Mouse (Mus musculus): Measurements from ENCODE around the gene 1700025C18Rik. TPM values are rescaled to one million over a fixed set of nuclear protein-coding genes. Genes with fewer than 3 reads are reported as not detected.

1700025C18Rik gene
- total RNA-seq, 2 experiments from 2014 or later = not detected

DNA sequence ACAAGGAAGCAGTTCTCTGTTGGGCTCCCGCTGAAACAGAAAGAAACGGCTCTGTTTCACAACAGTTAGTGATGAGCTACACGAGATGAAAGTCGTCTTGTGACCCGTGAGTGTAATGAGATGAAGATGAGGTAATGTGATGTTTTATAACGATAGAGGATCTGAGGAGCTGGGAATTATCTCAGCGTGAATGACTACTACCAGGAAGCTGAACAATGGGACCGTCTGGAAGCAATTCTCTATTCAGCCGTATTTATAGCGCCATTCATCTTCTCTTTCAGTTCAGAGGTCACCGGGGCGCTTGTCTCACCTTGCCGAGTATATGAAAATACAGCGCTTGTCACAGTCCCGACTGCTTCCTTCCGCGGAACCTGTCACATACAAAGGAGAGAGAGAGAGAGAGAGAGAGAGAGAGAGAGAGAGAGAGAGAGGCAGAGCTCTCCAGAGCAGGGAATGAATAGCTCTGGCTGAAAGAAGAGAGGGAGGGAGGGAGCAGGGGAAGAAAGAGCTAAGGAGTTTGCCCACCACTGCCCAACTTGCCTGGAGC is 47.4 kb downstream of the 1700025C18Rik start:
- ATAC-seq (ENCODE audit: poor library complexity, severe bottlenecking) = peak; percentile 51

DNA sequence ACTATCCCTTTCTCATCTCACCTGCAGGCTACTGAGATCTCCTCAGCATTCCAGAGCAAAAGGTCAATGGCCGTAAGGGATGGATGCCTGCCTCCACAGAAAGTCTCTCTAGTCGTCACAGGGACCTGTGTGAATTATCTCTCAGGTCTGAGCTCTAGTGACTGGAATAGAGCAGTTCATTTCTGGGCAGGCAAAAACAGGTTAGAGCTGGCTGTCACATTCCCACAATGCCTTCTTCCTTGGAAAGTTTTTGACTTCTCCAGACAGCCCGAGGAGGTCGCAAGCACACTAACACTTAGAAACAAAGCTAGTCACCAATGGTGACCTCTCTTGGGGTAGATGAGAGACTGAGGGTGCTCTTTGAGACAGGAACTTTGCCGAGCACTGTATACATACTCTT is 48.4 kb downstream of the 1700025C18Rik start:
- ATAC-seq (ENCODE audit: poor library complexity, severe bottlenecking) = no peak

DNA sequence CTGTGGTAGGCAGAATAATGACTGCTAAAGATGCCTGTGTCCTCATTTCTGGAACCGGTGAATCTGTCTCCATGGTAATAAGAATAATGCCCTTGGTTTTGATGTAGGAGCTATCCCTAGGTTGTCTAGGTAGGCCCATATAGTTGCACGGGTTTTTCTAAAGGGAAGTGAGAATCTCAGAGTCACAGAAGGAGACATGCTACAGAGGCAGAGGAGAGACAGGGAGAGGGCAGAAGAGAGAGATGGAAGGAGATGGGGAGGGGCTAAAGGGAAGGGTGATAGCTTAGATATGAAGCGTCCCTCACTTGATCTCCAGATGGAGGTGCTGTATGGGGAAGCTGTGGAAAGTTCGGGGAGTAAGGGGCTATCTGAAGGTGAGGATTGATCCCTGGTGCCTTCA is 53.1 kb downstream of the 1700025C18Rik start:
- ATAC-seq (ENCODE audit: poor library complexity, severe bottlenecking) = no peak

DNA sequence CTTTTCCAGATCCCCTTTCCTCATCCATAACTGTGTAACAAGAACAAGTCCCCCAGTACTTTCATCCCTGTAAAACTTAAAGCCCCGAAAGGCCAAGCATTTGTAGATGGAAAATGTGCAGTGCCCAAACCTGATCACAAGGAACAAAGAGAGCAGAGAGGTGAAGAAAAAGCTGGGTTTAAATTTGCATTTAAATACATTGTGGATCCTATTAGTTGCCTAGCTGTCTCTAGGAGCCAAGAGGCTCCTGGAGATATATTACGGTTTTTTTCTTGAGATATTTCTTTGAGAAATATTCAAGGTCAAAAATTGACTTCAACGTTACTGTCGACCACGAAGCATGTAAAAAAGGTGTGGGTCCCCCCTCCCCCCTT is 55.5 kb downstream of the 1700025C18Rik start:
- no peak for ATAC-seq (ENCODE audit: poor library complexity, severe bottlenecking)

DNA sequence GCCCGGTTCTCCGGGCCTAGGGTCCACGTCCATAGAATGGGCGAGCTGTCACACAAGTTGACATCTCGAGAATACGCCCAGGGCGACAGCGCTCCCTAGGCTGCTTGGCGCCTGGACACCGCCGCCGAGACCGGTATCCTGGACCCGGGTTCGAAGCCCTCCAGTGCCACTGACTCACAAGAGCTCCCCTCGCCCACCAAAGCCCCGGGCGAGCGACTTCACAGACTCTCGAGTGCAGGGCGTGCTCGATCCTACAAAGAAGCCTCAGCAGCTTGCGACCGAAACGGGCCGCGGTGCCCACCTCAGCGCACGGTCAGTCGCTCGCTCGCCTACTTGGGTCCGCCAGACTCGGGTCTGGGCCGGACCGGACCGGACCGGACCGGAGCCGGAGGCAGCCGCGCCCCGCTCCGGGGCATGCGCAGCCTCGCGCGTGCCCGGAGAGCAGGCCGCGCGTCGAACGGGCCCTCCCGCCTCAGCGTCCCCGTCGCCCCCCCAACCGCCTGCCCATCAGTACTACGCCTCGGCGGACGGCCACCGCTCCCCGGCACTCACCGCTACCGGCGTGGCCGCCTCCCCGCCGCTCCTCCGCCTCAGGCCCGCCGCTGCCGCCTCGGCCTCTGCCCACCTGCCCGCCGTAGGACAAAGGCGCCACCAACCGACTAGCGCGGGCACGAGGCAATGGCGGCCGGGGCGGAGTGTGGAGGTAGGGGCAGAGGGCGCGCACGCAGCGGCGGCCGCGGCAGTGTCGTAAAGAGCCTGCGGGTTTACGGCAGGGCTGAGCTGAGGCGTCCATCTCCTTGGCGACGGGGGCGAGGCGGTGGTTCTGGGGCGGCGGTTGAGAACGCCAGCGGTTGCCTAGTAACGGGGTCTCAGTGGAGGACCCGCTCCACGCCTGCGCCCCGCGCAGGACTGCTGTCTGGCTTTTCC is 56.2 kb downstream of the 1700025C18Rik start, which contains the start of gene Ncoa5:
Ncoa5 (minus strand) TSS at position 737 of the 927 bp plus-strand sequence.
- peak; percentile 99 for ATAC-seq (ENCODE audit: poor library complexity, severe bottlenecking)

DNA sequence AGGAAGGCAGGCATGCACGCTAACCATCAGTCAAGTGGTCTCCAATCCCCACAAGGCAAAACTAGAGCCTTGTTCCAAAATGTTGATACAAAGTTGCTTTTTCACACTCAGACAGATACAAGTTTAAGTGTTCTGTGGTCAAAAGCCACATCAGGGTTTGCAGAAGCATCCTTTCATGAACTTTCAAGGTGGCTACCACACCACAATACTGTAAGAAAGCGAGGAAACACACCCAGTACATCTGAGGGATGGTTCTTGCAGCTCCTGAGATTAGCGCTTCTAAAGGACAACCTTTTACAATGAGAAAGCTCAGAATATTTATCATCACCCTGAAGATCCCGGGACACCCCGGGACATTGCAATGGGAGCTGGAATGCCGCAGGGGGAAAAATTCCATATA is 57.2 kb downstream of the 1700025C18Rik start:
- ATAC-seq (ENCODE audit: poor library complexity, severe bottlenecking) = no peak

DNA sequence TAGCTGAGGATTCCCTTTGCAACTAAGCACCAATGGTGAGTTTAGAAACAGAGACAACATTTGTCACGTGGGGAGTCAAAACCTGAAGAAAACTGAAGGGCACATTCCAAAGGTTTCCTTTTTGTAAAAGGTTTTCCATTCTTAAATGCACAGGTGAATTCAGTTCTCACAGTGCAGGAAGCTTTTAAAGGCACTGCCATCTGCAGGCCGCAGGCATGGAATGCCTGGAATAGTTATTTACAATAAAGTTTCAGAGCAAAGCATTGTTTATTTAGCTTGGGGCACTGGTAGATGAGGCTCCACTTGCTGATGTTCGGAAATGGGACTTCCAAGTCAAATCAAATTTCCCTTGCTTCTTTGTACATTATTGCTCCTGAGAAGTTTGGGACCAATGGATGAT is 58.0 kb downstream of the 1700025C18Rik start:
- no peak for ATAC-seq (ENCODE audit: poor library complexity, severe bottlenecking)

Other genes starting within 250 kb of the 1700025C18Rik start
- 3.8 and 7.1 TPM in 2 replicates for gene Pltp, start 233.0 kb downstream of the 1700025C18Rik start, total RNA-seq (2015)
- 1.8 and 3.6 TPM in 2 replicates for gene Pltp, start 233.0 kb downstream of the 1700025C18Rik start, total RNA-seq (2017)
- 38.4 and 47.1 TPM in 2 replicates for gene Pcif1, start 211.4 kb downstream of the 1700025C18Rik start, total RNA-seq (2015)
- 31.2 and 33.4 TPM in 2 replicates for gene Pcif1, start 211.4 kb downstream of the 1700025C18Rik start, total RNA-seq (2017)
- 15.6 and 16.1 TPM in 2 replicates for gene Zfp335, start 179.0 kb downstream of the 1700025C18Rik start, total RNA-seq (2015)
- gene Zfp335, start 179.0 kb downstream of the 1700025C18Rik start, total RNA-seq (2017) = 9.4 and 10.0 TPM in 2 replicates
- 326 and 367 TPM in 2 replicates for gene Mmp9, start 150.0 kb downstream of the 1700025C18Rik start, total RNA-seq (2015)
- 217 and 317 TPM in 2 replicates for gene Mmp9, start 150.0 kb downstream of the 1700025C18Rik start, total RNA-seq (2017)
- 0.91 and 1.3 TPM in 2 replicates for gene Slc12a5, start 129.9 kb downstream of the 1700025C18Rik start, total RNA-seq (2015)
- 0.48 and 0.89 TPM in 2 replicates for gene Slc12a5, start 129.9 kb downstream of the 1700025C18Rik start, total RNA-seq (2017)
- gene Ncoa5, start 55.9 kb downstream of the 1700025C18Rik start, total RNA-seq (2015) = 9.3 and 9.8 TPM in 2 replicates
- 15.6 and 26.8 TPM in 2 replicates for gene Ncoa5, start 55.9 kb downstream of the 1700025C18Rik start, total RNA-seq (2017)
- 12.9 and 17.0 TPM in 2 replicates for gene Cd40, start 35.1 kb downstream of the 1700025C18Rik start, total RNA-seq (2015)
- gene Cd40, start 35.1 kb downstream of the 1700025C18Rik start, total RNA-seq (2017) = 21.7 and 22.5 TPM in 2 replicates
- gene Cdh22, start 144.1 kb upstream of the 1700025C18Rik start, total RNA-seq (2015) = 0.09 TPM in 1 of 2 replicates, not detected in the other
- 0.07 TPM in 1 of 2 replicates, not detected in the other for gene Cdh22, start 144.1 kb upstream of the 1700025C18Rik start, total RNA-seq (2017)
- gene Slc35c2, start 197.1 kb upstream of the 1700025C18Rik start, total RNA-seq (2015) = 57.2 and 57.5 TPM in 2 replicates
- gene Slc35c2, start 197.1 kb upstream of the 1700025C18Rik start, total RNA-seq (2017) = 52.8 and 71.8 TPM in 2 replicates
- gene Elmo2, start 235.7 kb upstream of the 1700025C18Rik start, total RNA-seq (2015) = 128 and 133 TPM in 2 replicates
- gene Elmo2, start 235.7 kb upstream of the 1700025C18Rik start, total RNA-seq (2017) = 89.7 and 94.8 TPM in 2 replicates

All from megakaryocyte, adult 5-6 weeks (primary cell).